Mouse (Mus musculus) heart, embryonic 15.5 days (tissue): ENCODE measurements around the gene Klhdc7b. TPM values are rescaled to one million over a fixed set of nuclear protein-coding genes. Genes with fewer than 3 reads are reported as not detected.
"Not testable (repeated sequence)": the region's sequence is repeated elsewhere in the genome, so short reads cannot be mapped to it uniquely, and the experiment has no call there.

Experiments
- ATAC-seq: fragments of 200-750 bp; cut with Nextera tagmentation; replicated peaks from 2 replicates; pipeline ENCODE4 v1.8.0; 2017; ENCODE audit warnings: low read depth, moderate TSS enrichment; ENCODE audit not compliant: insufficient number of reproducible peaks, insufficient read depth, low FRiP score
- H3K27ac ChIP-seq: fragments of 300-500 bp; sonication (generic); 2 replicates; pipeline ENCODE4 v1.5.1; 2015; ENCODE audit warnings: mild to moderate bottlenecking, inconsistent platforms
- H3K27me3 ChIP-seq: fragments of 300-500 bp; sonication (generic); 2 replicates; pipeline ENCODE4 v1.6.1; 2015; ENCODE audit warnings: inconsistent platforms
- H3K36me3 ChIP-seq: fragments of 300-500 bp; sonication (generic); 2 replicates; pipeline ENCODE4 v1.6.1; 2015; ENCODE audit warnings: mild to moderate bottlenecking, inconsistent platforms
- H3K4me1 ChIP-seq: fragments of 300-500 bp; sonication (generic); replicated peaks from 2 replicates; pipeline ENCODE4 v1.6.1; 2015; ENCODE audit warnings: inconsistent platforms
- H3K4me2 ChIP-seq: fragments of 300-500 bp; sonication (generic); 2 replicates; pipeline ENCODE4 v1.6.1; 2015; ENCODE audit warnings: inconsistent platforms, mild to moderate bottlenecking, moderate library complexity
- H3K4me3 ChIP-seq: fragments of 300-500 bp; sonication (generic); 2 replicates; pipeline ENCODE4 v1.5.1; 2015; ENCODE audit warnings: mild to moderate bottlenecking, inconsistent platforms
- H3K9ac ChIP-seq: fragments of 300-500 bp; sonication (generic); 2 replicates; pipeline ENCODE4 v1.6.1; 2015; ENCODE audit warnings: mild to moderate bottlenecking, inconsistent platforms
- H3K9me3 ChIP-seq: fragments of 300-500 bp; sonication (generic); replicated peaks from 2 replicates; pipeline ENCODE4 v1.6.1; 2016; ENCODE audit warnings: inconsistent platforms
- WGBS: fragments of 180-500 bp; shearing (Covaris S2); methylation state at CpG from one replicate; pipeline ENCODE4 v1.1.7; 2015; ENCODE audit warnings: mixed read lengths; 5-methylcytosine and 5-hydroxymethylcytosine counted together
- polyA plus RNA-seq: library from polyadenylated mRNA; unstranded; fragments of >200 nt; fragmentation: Nextera tagmentation; extraction: Ambion mirVana; gene quantifications from 2 replicates; pipeline ENCODE4 v1.2.1, GENCODE M21; 2015

The Klhdc7b gene
- polyA plus RNA-seq, 1 experiment from 2014 or later = not detected

GRCm38 (mm10) chr15:89428821-89429351, 44.2 kb downstream of the Klhdc7b start:
- peak overlapping the region; percentile 79 for H3K4me2 ChIP-seq
- H3K4me1 ChIP-seq = peaks cover 45% of the 10 kb centered on the region
- peak overlapping the region; percentile 76 for H3K9ac ChIP-seq
- peak overlapping the region; percentile 96 for H3K27ac ChIP-seq
- peaks cover 8% of the 10 kb centered on the region; the same call in 1 of the 2 replicates for H3K36me3 ChIP-seq
- WGBS = 4% methylated on average over 22 of the region's 22 CpGs
- no peaks in the 10 kb centered on the region for H3K9me3 ChIP-seq
- peak; percentile 9; the same call in 1 of the 2 replicates for ATAC-seq
- H3K4me3 ChIP-seq = peak overlapping the region; percentile 85
- H3K27me3 ChIP-seq = no peaks in the 10 kb centered on the region

GRCm38 (mm10) chr15:89429352-89430221, 44.9 kb downstream of the Klhdc7b start, which contains the start of the genes C730034F03Rik, Gm44502 and Chkb:
C730034F03Rik (plus strand) TSS chr15:89429589.
Gm44502 (minus strand) TSS chr15:89429696.
Chkb (minus strand) TSS chr15:89429908.
- under 1% methylated on average over 70 of the region's 70 CpGs for WGBS

GRCm38 (mm10) chr15:89430341-89430740, 45.6 kb downstream of the Klhdc7b start:
- ATAC-seq = no peak
- 43% methylated on average over 6 of the region's 6 CpGs for WGBS
- Histone ChIP-seq H3K4me2 (peak overlapping the region; percentile 79), H3K9me3 (no peaks in the 10 kb centered on the region), H3K27me3 (no peaks in the 10 kb centered on the region), H3K36me3 (peaks cover 8% of the 10 kb centered on the region; the same call in 1 of the 2 replicates), H3K27ac (peak overlapping the region; percentile 96), H3K4me1 (peaks cover 35% of the 10 kb centered on the region), H3K9ac (peak overlapping the region; percentile 76), H3K4me3 (peak overlapping the region; percentile 85)

More at GRCm38 (mm10) chr15:89429352-89430221, 44.9 kb downstream of the Klhdc7b start, which contains the start of the genes C730034F03Rik, Gm44502 and Chkb:
- peak; percentile 85 for ATAC-seq
- peaks cover 8% of the 10 kb centered on the region; the same call in 1 of the 2 replicates for H3K36me3 ChIP-seq
- peak within 1 kb of the TSS; percentile 85 for H3K4me3 ChIP-seq
- H3K27ac ChIP-seq = peak within 1 kb of the TSS; percentile 96
- H3K4me1 ChIP-seq = peaks cover 38% of the 10 kb centered on the region
- H3K9me3 ChIP-seq = no peaks in the 10 kb centered on the region
- peak within 1 kb of the TSS; percentile 76 for H3K9ac ChIP-seq
- no peaks in the 10 kb centered on the region for H3K27me3 ChIP-seq
- H3K4me2 ChIP-seq = peak within 1 kb of the TSS; percentile 79

- 77% methylated on average over 9 of the region's 9 CpGs for WGBS
- Histone ChIP-seq H3K4me1 (peaks cover 35% of the 10 kb centered on the region), H3K4me2 (peak overlapping the region; percentile 79)
- not testable (repeated sequence) for H3K27me3 ChIP-seq, H3K9ac ChIP-seq, H3K4me3 ChIP-seq, H3K27ac ChIP-seq, H3K36me3 ChIP-seq, H3K9me3 ChIP-seq, ATAC-seq
Measured at GRCm38 (mm10) chr15:89430771-89431170, 46.1 kb downstream of the Klhdc7b start.

- no peak for ATAC-seq
- Histone ChIP-seq H3K9me3 (no peaks in the 10 kb centered on the region), H3K4me2 (no peak overlapping the region), H3K27me3 (no peaks in the 10 kb centered on the region), H3K9ac (no peak overlapping the region), H3K4me3 (no peak overlapping the region), H3K27ac (no peak overlapping the region), H3K4me1 (peaks cover 33% of the 10 kb centered on the region), H3K36me3 (peaks cover 8% of the 10 kb centered on the region; the same call in 1 of the 2 replicates)
- WGBS = 74% methylated on average over 3 of the region's 3 CpGs
Measured at GRCm38 (mm10) chr15:89431271-89431670, 46.6 kb downstream of the Klhdc7b start.

- Histone ChIP-seq H3K36me3 (peaks cover 8% of the 10 kb centered on the region; the same call in 1 of the 2 replicates), H3K27ac (no peak overlapping the region), H3K4me3 (no peak overlapping the region), H3K4me1 (peaks cover 28% of the 10 kb centered on the region), H3K9ac (no peak overlapping the region), H3K9me3 (no peaks in the 10 kb centered on the region), H3K4me2 (no peak overlapping the region), H3K27me3 (no peaks in the 10 kb centered on the region)
- no peak for ATAC-seq
- WGBS = 88% methylated on average over 6 of the region's 6 CpGs
Measured at GRCm38 (mm10) chr15:89431806-89432205, 47.1 kb downstream of the Klhdc7b start.

- no peaks in the 10 kb centered on the region for H3K9me3 ChIP-seq
- WGBS = 79% methylated on average over 4 of the region's 4 CpGs
- no peak overlapping the region for H3K9ac ChIP-seq
- H3K4me2 ChIP-seq = no peak overlapping the region
- ATAC-seq = no peak
- no peak overlapping the region for H3K4me3 ChIP-seq
- no peaks in the 10 kb centered on the region for H3K27me3 ChIP-seq
- H3K36me3 ChIP-seq = no peaks in the 10 kb centered on the region
- H3K4me1 ChIP-seq = peaks cover 25% of the 10 kb centered on the region
- H3K27ac ChIP-seq = no peak overlapping the region
Measured at GRCm38 (mm10) chr15:89432946-89433345, 48.2 kb downstream of the Klhdc7b start.

GRCm38 (mm10) chr15:89434136-89434535, 49.4 kb downstream of the Klhdc7b start:
- H3K4me2 ChIP-seq = no peak overlapping the region
- no peaks in the 10 kb centered on the region for H3K9me3 ChIP-seq
- no peak for ATAC-seq
- H3K9ac ChIP-seq = no peak overlapping the region
- no peak overlapping the region for H3K4me3 ChIP-seq
- peaks cover 14% of the 10 kb centered on the region for H3K4me1 ChIP-seq
- no peaks in the 10 kb centered on the region for H3K27me3 ChIP-seq
- H3K36me3 ChIP-seq = no peaks in the 10 kb centered on the region
- 67% methylated on average over 3 of the region's 3 CpGs for WGBS
- H3K27ac ChIP-seq = no peak overlapping the region

- Histone ChIP-seq H3K27ac (no peak overlapping the region), H3K4me1 (peaks cover 6% of the 10 kb centered on the region; the same call in 1 of the 2 replicates), H3K9ac (no peak overlapping the region), H3K9me3 (no peaks in the 10 kb centered on the region), H3K4me3 (no peak overlapping the region), H3K4me2 (no peak overlapping the region), H3K27me3 (no peaks in the 10 kb centered on the region), H3K36me3 (no peaks in the 10 kb centered on the region)
- ATAC-seq = no peak
- 85% methylated on average over 5 of the region's 5 CpGs for WGBS
Measured at GRCm38 (mm10) chr15:89435878-89436277, 51.2 kb downstream of the Klhdc7b start.
